Mouse (Mus musculus) embryonic facial prominence, embryonic 14.5 days (tissue): ENCODE measurements around the gene Tbc1d17. TPM values are rescaled to one million over a fixed set of nuclear protein-coding genes. Genes with fewer than 3 reads are reported as not detected.

Experiments
- ATAC-seq: fragments of 200-750 bp; cut with Nextera tagmentation; 2 replicates; pipeline ENCODE4 v1.8.0; 2017; ENCODE audit warnings: low read depth, moderate number of reproducible peaks, moderate TSS enrichment
- DNase-seq: peaks from one replicate; pipeline ENCODE4 v3.0.0-alpha.2; 2015; ENCODE audit warnings: low spot score
- H3K27ac ChIP-seq: fragments of 300-500 bp; sonication (generic); replicated peaks from 2 replicates; pipeline ENCODE4 v1.5.1; 2014; ENCODE audit warnings: low read depth, mild to moderate bottlenecking, low read length, moderate library complexity
- H3K27me3 ChIP-seq: fragments of 300-500 bp; sonication (generic); replicated peaks from 2 replicates; pipeline ENCODE4 v1.6.1; 2014; ENCODE audit warnings: low read length; ENCODE audit not compliant: control insufficient read depth, insufficient read depth
- H3K36me3 ChIP-seq: fragments of 300-500 bp; sonication (generic); 2 replicates; pipeline ENCODE4 v1.6.1; 2014; ENCODE audit warnings: low read length, mixed read lengths; ENCODE audit not compliant: control insufficient read depth, insufficient read depth
- H3K4me1 ChIP-seq: fragments of 300-500 bp; sonication (generic); 2 replicates; pipeline ENCODE4 v1.6.1; 2014; ENCODE audit warnings: antibody characterized with exemption, low read length; ENCODE audit not compliant: control insufficient read depth, insufficient read depth
- H3K4me2 ChIP-seq: fragments of 300-500 bp; sonication (generic); 2 replicates; pipeline ENCODE4 v1.6.1; 2014; ENCODE audit warnings: low read depth, mild to moderate bottlenecking, low read length, moderate library complexity, mixed read lengths
- H3K4me3 ChIP-seq: fragments of 300-500 bp; sonication (generic); 2 replicates; pipeline ENCODE4 v1.5.1; 2014; ENCODE audit warnings: low read depth, mild to moderate bottlenecking, low read length
- H3K9ac ChIP-seq: fragments of 300-500 bp; sonication (generic); 2 replicates; pipeline ENCODE4 v1.6.1; 2014; ENCODE audit warnings: low read depth, mild to moderate bottlenecking, low read length, moderate library complexity, mixed read lengths
- H3K9me3 ChIP-seq: fragments of 300-500 bp; sonication (generic); 2 replicates; pipeline ENCODE4 v1.6.1; 2016; ENCODE audit warnings: low read length; ENCODE audit not compliant: control insufficient read depth
- WGBS: fragments of 180-500 bp; shearing (Covaris S2); extraction: QIAGEN DNeasy Blood & Tissue Kit; methylation state at CpG from one replicate; pipeline ENCODE4 v1.1.7; 2014; 5-methylcytosine and 5-hydroxymethylcytosine counted together
- microRNA counts: library from miRNA; unstranded; fragments of <30 nt; microRNA quantifications from one replicate; lab custom pipeline; 2017
- microRNA-seq: library from miRNA; unstranded; fragments of <30 nt; microRNA quantifications from one replicate; pipeline ENCODE4, GENCODE M21; 2016; ENCODE audit warnings: borderline number of aligned reads
- polyA plus RNA-seq: library from polyadenylated mRNA; unstranded; fragments of >200 nt; fragmentation: Nextera tagmentation; extraction: Ambion mirVana; gene quantifications from 2 replicates; pipeline ENCODE4 v1.2.1, GENCODE M21; 2014

Tbc1d17 gene
- polyA plus RNA-seq, 1 experiment from 2014 or later: 66.9 TPM

DNA sequence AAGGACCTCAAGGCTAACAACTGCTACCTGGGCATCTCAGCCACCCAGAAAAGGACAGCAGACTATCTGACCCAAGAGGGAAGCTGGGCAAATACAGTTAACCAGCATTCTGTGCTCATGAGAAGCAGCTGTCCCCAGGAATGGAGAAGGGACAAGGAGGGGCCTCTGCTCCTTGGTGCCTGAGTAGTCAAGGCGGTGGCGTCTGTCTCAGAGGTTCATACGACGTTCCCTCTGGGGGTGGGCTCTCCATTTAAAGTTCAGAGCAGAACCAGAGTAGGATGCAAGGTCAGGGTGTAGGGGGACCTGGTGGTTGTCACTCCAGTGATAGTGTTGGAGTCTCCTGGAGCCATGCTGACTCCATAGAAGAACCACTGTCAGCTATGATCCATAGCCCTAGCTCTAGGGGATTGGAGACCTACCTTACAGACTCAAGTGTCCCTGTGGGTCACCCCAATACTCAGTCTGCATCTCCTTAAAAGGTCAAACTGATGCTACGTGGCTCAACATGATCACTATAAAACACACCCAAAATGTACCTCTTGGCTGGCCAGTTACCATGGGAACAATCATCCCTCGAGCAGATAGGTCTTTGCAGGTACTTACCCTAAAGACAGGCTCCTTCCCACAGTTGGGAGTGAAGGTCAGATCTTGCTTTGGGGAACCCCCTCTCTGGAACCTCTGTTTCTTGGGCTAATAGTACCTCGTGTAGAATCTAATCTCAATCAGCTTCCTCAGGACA, 37.9 kb downstream of the Tbc1d17 start:
- Histone ChIP-seq H3K27ac (no peak overlapping the region), H3K36me3 (peaks cover 18% of the 10 kb centered on the region), H3K9ac (no peak overlapping the region), H3K27me3 (no peaks in the 10 kb centered on the region), H3K9me3 (no peaks in the 10 kb centered on the region), H3K4me2 (no peak overlapping the region), H3K4me3 (no peak overlapping the region), H3K4me1 (no peaks in the 10 kb centered on the region)
- ATAC-seq (no peak), DNase-seq (no peak)
- 83% methylated on average over 7 of the region's 7 CpGs for WGBS

DNA sequence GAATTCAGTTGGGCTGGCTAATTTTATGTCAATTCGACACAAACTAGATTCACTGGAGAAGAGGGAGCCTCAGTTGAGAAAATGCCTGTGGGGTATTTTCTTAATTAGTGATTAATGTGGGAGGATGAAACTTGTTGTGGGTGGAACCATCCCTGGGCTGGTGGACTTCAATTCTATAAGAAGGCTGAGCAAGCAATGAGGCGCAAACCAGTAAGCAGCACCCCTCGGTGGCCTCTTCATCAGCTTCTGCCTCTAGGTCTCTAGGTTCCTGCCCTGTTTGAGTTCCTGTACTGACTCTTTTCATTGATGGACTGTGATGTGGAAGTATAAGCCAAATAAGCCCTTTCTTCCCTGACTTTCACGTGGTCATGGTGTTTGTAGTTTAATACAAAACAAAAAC, 38.5 kb downstream of the Tbc1d17 start:
- Histone ChIP-seq H3K9ac (no peak overlapping the region), H3K4me3 (no peak overlapping the region), H3K4me2 (no peak overlapping the region), H3K27me3 (no peaks in the 10 kb centered on the region), H3K36me3 (peaks cover 18% of the 10 kb centered on the region), H3K27ac (no peak overlapping the region), H3K9me3 (no peaks in the 10 kb centered on the region), H3K4me1 (no peaks in the 10 kb centered on the region)
- DNase-seq: no peak
- WGBS: 77% methylated on average over 4 of the region's 4 CpGs
- ATAC-seq: no peak

DNA sequence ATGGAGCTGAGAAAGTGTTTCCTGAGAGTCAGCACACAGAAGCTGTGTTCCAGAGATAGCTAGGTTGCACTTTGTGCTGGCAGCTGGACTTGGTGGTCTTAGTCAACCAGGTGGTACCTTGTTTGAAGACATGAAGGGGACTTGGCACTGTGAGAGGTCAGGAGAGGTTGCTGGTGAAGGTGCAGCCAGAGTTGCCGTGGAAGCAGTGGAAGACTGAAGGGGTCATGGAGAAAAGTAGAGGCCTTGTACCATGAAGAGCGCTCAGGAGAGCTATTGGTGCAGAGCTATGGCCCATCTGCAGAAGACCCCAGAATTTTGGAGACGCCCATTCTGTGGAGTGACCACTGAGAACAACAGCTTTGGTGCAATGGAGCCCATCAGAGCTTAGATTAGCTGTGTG, 39.4 kb downstream of the Tbc1d17 start:
- Histone ChIP-seq H3K9me3 (no peaks in the 10 kb centered on the region), H3K27ac (no peak overlapping the region), H3K4me1 (no peaks in the 10 kb centered on the region), H3K4me2 (no peak overlapping the region), H3K27me3 (no peaks in the 10 kb centered on the region), H3K36me3 (peaks cover 18% of the 10 kb centered on the region), H3K9ac (no peak overlapping the region), H3K4me3 (no peak overlapping the region)
- 93% methylated on average over 3 of the region's 3 CpGs for WGBS
- DNase-seq (no peak), ATAC-seq (no peak)

DNA sequence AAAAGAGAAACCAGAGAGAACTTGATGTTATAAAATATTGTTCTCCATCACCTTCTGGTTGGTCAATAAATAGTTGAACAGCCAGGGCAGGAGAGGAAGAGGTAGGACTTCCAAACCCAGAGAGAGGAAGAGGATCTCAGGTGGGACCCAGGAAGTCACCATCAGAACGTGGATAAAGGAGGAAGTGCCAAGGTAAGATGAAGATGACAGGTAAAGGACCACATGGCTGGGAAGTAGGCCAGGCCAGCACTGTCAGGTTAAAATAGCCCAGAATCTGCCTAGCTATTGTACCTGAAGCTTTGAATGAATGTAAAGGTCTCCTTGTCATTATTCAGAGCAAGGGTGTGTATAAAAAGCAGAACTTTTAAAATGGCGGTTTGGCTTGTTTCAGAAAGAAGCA, 40.0 kb downstream of the Tbc1d17 start:
- no peak overlapping the region for H3K9ac ChIP-seq
- H3K27ac ChIP-seq: no peak overlapping the region
- H3K27me3 ChIP-seq: no peaks in the 10 kb centered on the region
- H3K4me3 ChIP-seq: no peak overlapping the region
- H3K36me3 ChIP-seq: peaks cover 14% of the 10 kb centered on the region
- no peak for ATAC-seq
- no peaks in the 10 kb centered on the region for H3K9me3 ChIP-seq
- H3K4me2 ChIP-seq: no peak overlapping the region
- WGBS: 76% methylated on average over 2 of the region's 2 CpGs
- no peak for DNase-seq
- no peaks in the 10 kb centered on the region for H3K4me1 ChIP-seq

DNA sequence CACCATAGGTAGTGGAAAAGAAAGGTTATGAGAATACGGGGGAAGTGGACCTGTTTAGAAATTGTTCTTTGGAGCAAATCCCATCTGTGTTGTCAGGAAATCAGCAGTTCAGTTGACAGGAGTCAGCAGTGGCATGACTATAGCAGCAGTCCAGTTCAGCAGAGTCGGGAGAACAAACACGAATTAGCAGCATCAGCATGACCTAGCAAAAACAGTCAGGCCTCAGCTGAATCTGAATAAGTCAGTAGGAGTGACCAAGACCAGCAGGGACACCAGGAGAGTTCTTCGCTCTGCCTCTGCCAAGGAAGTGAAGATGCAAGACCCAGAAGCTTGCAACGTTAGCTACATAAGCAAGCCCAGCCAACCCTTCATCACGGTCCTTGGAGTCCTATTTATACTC, 56.1 kb downstream of the Tbc1d17 start:
- Histone ChIP-seq H3K27ac (no peak overlapping the region), H3K4me2 (no peak overlapping the region), H3K9ac (no peak overlapping the region), H3K4me3 (no peak overlapping the region), H3K36me3 (no peaks in the 10 kb centered on the region), H3K9me3 (peaks cover 5% of the 10 kb centered on the region; the same call in 1 of the 2 replicates), H3K4me1 (no peaks in the 10 kb centered on the region), H3K27me3 (no peaks in the 10 kb centered on the region)
- no peak for DNase-seq
- 77% methylated on average over 6 of the region's 6 CpGs for WGBS
- no peak for ATAC-seq

DNA sequence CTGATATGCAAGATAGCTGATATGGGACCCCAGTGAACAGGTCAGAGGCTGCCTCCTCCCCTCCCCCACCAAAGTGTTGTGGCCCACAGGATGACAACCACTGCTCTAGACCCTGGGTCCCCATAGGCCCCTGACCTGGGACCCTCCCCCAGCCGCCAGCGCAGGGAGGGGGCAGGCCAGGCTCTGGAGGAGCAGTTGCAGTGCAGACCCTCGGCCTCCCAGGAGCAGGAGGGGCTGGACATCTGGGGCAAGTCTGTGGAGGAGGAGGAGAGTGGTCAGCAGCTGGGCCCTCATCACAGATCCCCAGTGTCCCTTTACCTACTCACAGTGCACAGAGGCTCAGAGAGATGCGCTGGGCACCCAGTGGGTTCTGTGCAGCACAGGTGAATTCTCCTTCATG, 58.8 kb downstream of the Tbc1d17 start:
- 69% methylated on average over 4 of the region's 4 CpGs for WGBS
- H3K36me3 ChIP-seq: no peaks in the 10 kb centered on the region
- H3K27ac ChIP-seq: no peak overlapping the region
- H3K9ac ChIP-seq: no peak overlapping the region
- H3K4me1 ChIP-seq: no peaks in the 10 kb centered on the region
- no peak overlapping the region for H3K4me2 ChIP-seq
- peaks cover 5% of the 10 kb centered on the region; the same call in 1 of the 2 replicates for H3K9me3 ChIP-seq
- no peak overlapping the region for H3K4me3 ChIP-seq
- ATAC-seq (no peak), DNase-seq (no peak)
- no peaks in the 10 kb centered on the region for H3K27me3 ChIP-seq

DNA sequence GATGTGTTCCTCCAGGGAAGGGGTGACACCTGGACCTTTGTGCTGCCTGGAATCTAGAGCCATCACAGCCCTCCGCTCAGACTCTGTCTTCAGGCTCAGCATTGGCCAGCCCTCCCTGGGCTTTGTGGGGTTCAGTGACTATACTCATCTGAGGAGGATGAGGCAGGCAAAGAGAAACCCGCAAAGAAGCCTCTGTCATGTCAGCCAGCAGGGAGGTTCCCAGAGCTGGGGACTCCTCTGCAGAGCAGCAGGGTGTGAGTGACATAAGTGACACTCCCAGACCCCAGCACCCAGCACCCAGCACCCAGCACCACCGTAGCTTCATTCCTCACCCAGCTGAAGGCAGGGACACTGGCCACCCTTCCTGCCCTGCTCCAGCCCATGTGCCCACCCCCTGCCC, 59.3 kb downstream of the Tbc1d17 start:
- ATAC-seq: no peak

More for the DNA sequence above, 59.3 kb downstream of the Tbc1d17 start:
- H3K27ac ChIP-seq: no peak overlapping the region
- DNase-seq: no peak
- H3K4me2 ChIP-seq: no peak overlapping the region
- H3K9ac ChIP-seq: no peak overlapping the region
- H3K4me1 ChIP-seq: no peaks in the 10 kb centered on the region
- H3K36me3 ChIP-seq: no peaks in the 10 kb centered on the region
- H3K27me3 ChIP-seq: no peaks in the 10 kb centered on the region
- WGBS: 67% methylated on average over 2 of the region's 3 CpGs
- peaks cover 5% of the 10 kb centered on the region; the same call in 1 of the 2 replicates for H3K9me3 ChIP-seq
- no peak overlapping the region for H3K4me3 ChIP-seq

MicroRNAs encoded within 50 kb of the gene (microRNA counts, 519-probe panel; counts per million panel counts)
- microRNA mmu-miR-707 (lab: Ali Mortazavi, UCI): 19.3 counts per million

Small RNAs within 50 kb of the gene (microRNA-seq; reads per million reads assigned to microRNA genes)
- gene Mir707: not detected

Other genes with a start within 250 kb of the Tbc1d17 start
- gene Myh14, start 178.2 kb downstream of the Tbc1d17 start, polyA plus RNA-seq: 13.6 and 13.8 TPM in 2 replicates
- not detected in 2 replicates for gene Izumo2, start 140.3 kb downstream of the Tbc1d17 start, polyA plus RNA-seq
- 24.8 and 29.3 TPM in 2 replicates for gene Vrk3, start 100.7 kb downstream of the Tbc1d17 start, polyA plus RNA-seq
- 1.1 and 1.7 TPM in 2 replicates for gene Zfp473, start 98.0 kb downstream of the Tbc1d17 start, polyA plus RNA-seq
- 47.0 and 51.1 TPM in 2 replicates for gene Nup62, start 33.0 kb downstream of the Tbc1d17 start, polyA plus RNA-seq
- gene Il4i1, start 32.7 kb downstream of the Tbc1d17 start, polyA plus RNA-seq: 0.78 and 1.4 TPM in 2 replicates
- 6.8 and 6.9 TPM in 2 replicates for gene Atf5, start 32.4 kb downstream of the Tbc1d17 start, polyA plus RNA-seq
- 69.0 and 78.6 TPM in 2 replicates for gene Akt1s1, start 88 bp downstream of the Tbc1d17 start, polyA plus RNA-seq
- gene Pnkp, start 8.1 kb upstream of the Tbc1d17 start, polyA plus RNA-seq: 23.4 and 27.7 TPM in 2 replicates
- 398 and 442 TPM in 2 replicates for gene Ptov1, start 20.7 kb upstream of the Tbc1d17 start, polyA plus RNA-seq
- gene Med25, start 43.6 kb upstream of the Tbc1d17 start, polyA plus RNA-seq: 62.5 and 64.2 TPM in 2 replicates
- 16.9 and 19.7 TPM in 2 replicates for gene Fuz, start 47.0 kb upstream of the Tbc1d17 start, polyA plus RNA-seq
- 73.5 and 79.8 TPM in 2 replicates for gene Ap2a1, start 80.4 kb upstream of the Tbc1d17 start, polyA plus RNA-seq
- gene Tsks, start 94.1 kb upstream of the Tbc1d17 start, polyA plus RNA-seq: 0.30 TPM in 1 of 2 replicates, not detected in the other
- gene Cpt1c, start 125.8 kb upstream of the Tbc1d17 start, polyA plus RNA-seq: 22.4 and 31.1 TPM in 2 replicates
- 173 and 178 TPM in 2 replicates for gene Prmt1, start 137.5 kb upstream of the Tbc1d17 start, polyA plus RNA-seq
- 77.7 and 84.6 TPM in 2 replicates for gene Irf3, start 148.6 kb upstream of the Tbc1d17 start, polyA plus RNA-seq
- 43.2 and 48.6 TPM in 2 replicates for gene Bcl2l12, start 149.6 kb upstream of the Tbc1d17 start, polyA plus RNA-seq
- 43.7 and 47.5 TPM in 2 replicates for gene Scaf1, start 167.3 kb upstream of the Tbc1d17 start, polyA plus RNA-seq
- gene Rras, start 168.9 kb upstream of the Tbc1d17 start, polyA plus RNA-seq: 50.5 and 52.3 TPM in 2 replicates
- 12.8 and 13.7 TPM in 2 replicates for gene Prr12, start 203.8 kb upstream of the Tbc1d17 start, polyA plus RNA-seq
- 59.1 and 63.3 TPM in 2 replicates for gene Nosip, start 213.3 kb upstream of the Tbc1d17 start, polyA plus RNA-seq
- 20.9 and 22.2 TPM in 2 replicates for gene Prrg2, start 213.6 kb upstream of the Tbc1d17 start, polyA plus RNA-seq
- gene Rcn3, start 243.1 kb upstream of the Tbc1d17 start, polyA plus RNA-seq: 587 and 592 TPM in 2 replicates